Mouse (Mus musculus) liver, embryonic 12.5 days (tissue): ENCODE results near the gene Ifitm5. TPM values are rescaled to one million over a fixed set of nuclear protein-coding genes. Genes with fewer than 3 reads are reported as not detected.
"Not testable (repeated sequence)": the region's sequence is repeated elsewhere in the genome, so short reads cannot be mapped to it uniquely, and the experiment has no call there.

ENCODE experiments used
- ATAC-seq: fragments of 200-750 bp; cut with Nextera tagmentation; 2 replicates; pipeline ENCODE4 v1.8.0; 2017; ENCODE audit warnings: moderate number of reproducible peaks, mild to moderate bottlenecking, moderate library complexity
- H3K27ac ChIP-seq: fragments of 300-500 bp; sonication (generic); 2 replicates; pipeline ENCODE4 v1.5.1; 2016; ENCODE audit warnings: mild to moderate bottlenecking
- H3K27me3 ChIP-seq: fragments of 300-500 bp; sonication (generic); replicated peaks from 2 replicates; pipeline ENCODE4 v1.6.1; 2016; ENCODE audit warnings: mild to moderate bottlenecking, moderate library complexity
- H3K36me3 ChIP-seq: fragments of 300-500 bp; sonication (generic); 2 replicates; pipeline ENCODE4 v1.6.1; 2016; ENCODE audit warnings: mild to moderate bottlenecking, moderate library complexity
- H3K4me1 ChIP-seq: fragments of 300-500 bp; sonication (generic); 2 replicates; pipeline ENCODE4 v1.6.1; 2016
- H3K4me2 ChIP-seq: fragments of 300-500 bp; sonication (generic); 2 replicates; pipeline ENCODE4 v1.6.1; 2016; ENCODE audit warnings: mild to moderate bottlenecking, moderate library complexity
- H3K4me3 ChIP-seq: fragments of 300-500 bp; sonication (generic); 2 replicates; pipeline ENCODE4 v1.5.1; 2016; ENCODE audit warnings: mild to moderate bottlenecking, moderate library complexity
- H3K9ac ChIP-seq: fragments of 300-500 bp; sonication (generic); 2 replicates; pipeline ENCODE4 v1.6.1; 2016; ENCODE audit warnings: mild to moderate bottlenecking, moderate library complexity
- H3K9me3 ChIP-seq: fragments of 300-500 bp; sonication (generic); replicated peaks from 2 replicates; pipeline ENCODE4 v1.6.1; 2016; ENCODE audit warnings: mild to moderate bottlenecking, moderate library complexity
- WGBS: fragments of 180-500 bp; shearing (Covaris S2); methylation state at CpG from one replicate; pipeline ENCODE4 v1.1.7; 2016; ENCODE audit not compliant: insufficient replicate concordance; 5-methylcytosine and 5-hydroxymethylcytosine counted together
- polyA plus RNA-seq: library from polyadenylated mRNA; unstranded; fragments of >200 nt; fragmentation: Nextera tagmentation; extraction: Ambion mirVana; gene quantifications from 2 replicates; pipeline ENCODE4 v1.2.1, GENCODE M21; 2016

Ifitm5 gene
- polyA plus RNA-seq, 1 experiment from 2014 or later = 0.99 TPM

- H3K9ac ChIP-seq = no peak overlapping the region
- no peak overlapping the region for H3K27ac ChIP-seq
- no peak overlapping the region for H3K4me2 ChIP-seq
- no peak overlapping the region for H3K4me3 ChIP-seq
- no peaks in the 10 kb centered on the region for H3K9me3 ChIP-seq
- H3K36me3 ChIP-seq = no peaks in the 10 kb centered on the region
- H3K4me1 ChIP-seq = peaks cover 22% of the 10 kb centered on the region
- WGBS = 53% methylated on average over 3 of the region's 3 CpGs
- ATAC-seq = no peak
- H3K27me3 ChIP-seq = 0 out of 2 replicates have a peak, but pooled peaks cover 10% of the 10 kb centered on the region
These were observed 25.4 kb upstream of the Ifitm5 start for GRCm38 (mm10) chr7:140975465-140975864.

DNA sequence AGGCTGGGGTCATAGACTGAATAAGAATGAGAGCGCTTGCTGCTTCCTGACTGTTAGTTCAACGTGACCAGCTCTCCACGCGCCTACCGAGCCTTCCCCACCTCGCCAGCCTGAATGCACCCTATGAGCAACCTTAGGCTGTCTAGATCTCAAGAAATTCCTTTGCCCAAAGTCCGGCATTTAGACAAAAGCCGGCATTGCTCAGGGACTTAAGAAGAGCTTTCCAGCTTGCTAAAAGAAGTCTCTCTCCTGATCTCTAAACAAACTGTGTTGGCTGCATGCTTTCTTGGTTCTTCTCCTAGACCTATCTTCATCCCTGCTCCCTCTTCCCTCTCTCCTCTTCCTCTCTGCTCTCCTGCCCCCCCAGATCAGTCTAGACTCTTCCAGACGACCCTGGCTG, 24.8 kb upstream of the Ifitm5 start:
- no peak for ATAC-seq
- Histone ChIP-seq H3K4me1 (peaks cover 27% of the 10 kb centered on the region), H3K27ac (no peak overlapping the region)

DNA sequence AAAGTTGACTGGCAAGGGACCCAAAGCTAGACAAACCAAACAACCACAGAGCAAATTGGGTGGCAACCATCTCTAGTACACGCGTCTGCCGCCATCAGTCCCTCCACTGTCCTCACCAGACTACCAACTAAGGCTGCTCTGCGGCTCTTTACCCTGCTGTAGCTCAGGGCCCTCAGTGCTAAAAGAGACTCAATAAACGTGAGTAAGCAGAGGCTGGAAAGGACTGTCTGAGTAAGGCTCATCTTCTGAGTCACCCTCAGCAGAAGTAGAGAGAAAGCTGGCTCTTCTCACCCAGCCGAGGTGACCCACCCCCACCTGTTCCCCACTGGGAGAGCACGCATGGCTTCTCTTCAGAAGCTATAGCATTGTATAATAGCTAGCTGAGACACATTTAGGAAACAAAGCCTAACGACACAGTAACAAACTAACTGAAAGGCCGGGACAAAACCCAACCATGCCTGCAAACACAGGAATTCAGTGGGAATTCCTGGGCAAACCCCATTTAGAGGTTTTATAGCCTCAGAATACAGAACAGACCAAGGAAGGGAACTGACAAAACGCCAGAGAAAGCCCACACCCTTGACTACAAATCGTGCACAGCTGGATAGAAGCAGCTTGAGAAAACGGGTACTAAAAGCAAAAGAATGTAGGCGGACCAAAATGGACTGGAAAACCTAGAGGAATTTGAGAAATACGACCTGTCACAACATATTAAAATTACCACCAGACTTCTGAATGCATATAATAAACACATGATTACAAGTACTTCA, 23.5 kb upstream of the Ifitm5 start:
- no peak for ATAC-seq
- no peak overlapping the region for H3K4me2 ChIP-seq
- H3K4me1 ChIP-seq = peaks cover 41% of the 10 kb centered on the region
- H3K9me3 ChIP-seq = no peaks in the 10 kb centered on the region
- WGBS = 47% methylated on average over 14 of the region's 14 CpGs
- H3K9ac ChIP-seq = no peak overlapping the region
- H3K4me3 ChIP-seq = no peak overlapping the region
- H3K27me3 ChIP-seq = 0 out of 2 replicates have a peak, but pooled peaks cover 10% of the 10 kb centered on the region
- no peak overlapping the region for H3K27ac ChIP-seq
- H3K36me3 ChIP-seq = no peaks in the 10 kb centered on the region

More for the DNA sequence above, 24.8 kb upstream of the Ifitm5 start:
- Histone ChIP-seq H3K4me3 (no peak overlapping the region), H3K9ac (no peak overlapping the region), H3K27me3 (0 out of 2 replicates have a peak, but pooled peaks cover 10% of the 10 kb centered on the region), H3K36me3 (no peaks in the 10 kb centered on the region), H3K9me3 (no peaks in the 10 kb centered on the region), H3K4me2 (no peak overlapping the region)
- 26% methylated on average over 9 of the region's 9 CpGs for WGBS

DNA sequence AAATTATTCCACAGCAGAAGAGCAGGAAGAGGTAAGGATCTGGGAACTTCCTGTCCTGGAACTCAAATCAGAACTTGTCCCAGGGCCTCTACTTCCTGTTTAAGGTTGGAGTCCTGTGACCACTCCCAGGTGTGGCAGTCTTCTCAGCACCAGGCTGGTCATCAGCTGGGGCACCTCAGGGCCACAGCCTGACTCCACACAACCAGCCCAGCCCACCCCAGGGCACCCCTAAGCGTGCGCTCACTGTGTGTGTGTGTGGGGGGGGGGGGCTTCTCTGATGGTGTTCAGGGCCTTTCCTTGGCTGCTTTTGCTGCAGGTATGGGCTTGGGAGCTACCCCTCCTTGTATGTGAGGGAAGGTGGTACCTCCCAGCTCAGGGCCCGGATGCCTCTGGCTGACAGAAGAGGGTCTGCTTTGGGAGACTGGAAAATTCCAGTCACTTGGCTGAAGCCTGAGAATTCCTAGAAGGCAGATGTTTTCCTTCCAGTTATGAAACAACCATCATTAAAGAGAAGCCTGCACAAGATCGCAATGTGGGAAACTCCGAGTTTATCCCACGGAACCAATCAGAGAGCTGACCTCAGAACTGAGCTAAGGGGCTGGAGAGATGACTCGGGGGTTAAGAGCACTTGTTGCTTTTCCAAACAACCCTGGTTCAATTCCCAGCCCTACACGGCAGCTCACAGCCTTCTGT, 21.5 kb upstream of the Ifitm5 start:
- no peak for ATAC-seq
- H3K4me3 ChIP-seq = no peak overlapping the region
- WGBS = 72% methylated on average over 8 of the region's 8 CpGs
- H3K4me2 ChIP-seq = no peak overlapping the region
- no peaks in the 10 kb centered on the region for H3K9me3 ChIP-seq
- H3K9ac ChIP-seq = no peak overlapping the region
- H3K36me3 ChIP-seq = no peaks in the 10 kb centered on the region
- H3K4me1 ChIP-seq = peaks cover 49% of the 10 kb centered on the region
- 0 out of 2 replicates have a peak, but pooled peaks cover 10% of the 10 kb centered on the region for H3K27me3 ChIP-seq
- peak overlapping the region; percentile 6; the same call in 1 of the 2 replicates for H3K27ac ChIP-seq

DNA sequence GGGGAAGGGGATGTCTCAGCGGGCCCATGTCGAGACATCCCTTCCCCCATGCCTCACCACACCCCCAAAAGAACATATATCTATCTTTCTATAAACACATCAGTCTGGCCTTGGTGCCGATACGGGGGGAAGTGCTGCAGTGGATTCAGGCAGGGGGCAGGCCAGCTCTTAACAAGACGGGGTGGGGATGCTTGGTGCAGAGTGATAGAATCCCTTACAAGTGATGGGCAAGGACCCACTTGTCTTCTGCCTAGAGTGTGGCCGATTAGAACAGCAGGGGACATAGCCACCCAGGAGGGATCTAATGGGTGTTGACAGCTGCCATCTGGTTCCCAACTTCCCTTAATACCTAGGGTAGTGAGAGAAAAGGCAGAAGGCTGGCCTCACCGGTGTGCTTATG, 20.8 kb upstream of the Ifitm5 start:
- peaks cover 49% of the 10 kb centered on the region for H3K4me1 ChIP-seq
- 0 out of 2 replicates have a peak, but pooled peaks cover 10% of the 10 kb centered on the region for H3K27me3 ChIP-seq
- H3K4me2 ChIP-seq = no peak overlapping the region
- no peaks in the 10 kb centered on the region for H3K36me3 ChIP-seq
- 0 out of 2 replicates have a peak overlapping the region, but pooled peaks have one; percentile 6 for H3K27ac ChIP-seq
- no peak overlapping the region for H3K4me3 ChIP-seq
- ATAC-seq = no peak
- WGBS = 30% methylated on average over 7 of the region's 7 CpGs
- no peak overlapping the region for H3K9ac ChIP-seq
- H3K9me3 ChIP-seq = no peaks in the 10 kb centered on the region

DNA sequence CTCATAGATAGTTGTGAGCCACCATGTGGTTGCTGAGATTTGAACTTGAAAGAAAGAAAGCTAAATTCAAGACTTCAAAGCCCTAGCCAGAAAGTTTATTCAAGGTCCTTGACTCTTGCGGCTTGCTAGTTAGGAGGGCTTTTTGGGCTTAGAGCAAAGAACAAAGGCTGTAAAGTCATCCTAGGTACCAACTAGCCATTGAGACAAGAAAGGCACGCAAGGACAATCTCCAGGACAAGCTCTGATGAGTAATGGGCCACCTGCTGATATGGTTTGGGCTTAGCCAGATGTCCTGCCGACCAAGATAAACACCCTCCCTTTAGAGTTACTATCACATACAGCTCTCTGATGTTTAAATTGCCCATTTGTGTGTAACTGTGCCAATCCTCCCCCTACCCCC, 18.6 kb upstream of the Ifitm5 start:
- not testable (repeated sequence) for H3K27me3 ChIP-seq, H3K36me3 ChIP-seq, H3K9ac ChIP-seq, H3K4me2 ChIP-seq, H3K27ac ChIP-seq, H3K4me3 ChIP-seq, ATAC-seq, H3K9me3 ChIP-seq
- 19% methylated on average over 3 of the region's 3 CpGs for WGBS
- peaks cover 39% of the 10 kb centered on the region for H3K4me1 ChIP-seq

GRCm38 (mm10) chr7:140967862-140968591, 17.9 kb upstream of the Ifitm5 start:
- no peaks in the 10 kb centered on the region for H3K36me3 ChIP-seq
- no peaks in the 10 kb centered on the region for H3K9me3 ChIP-seq
- no peak overlapping the region for H3K4me3 ChIP-seq
- WGBS = 14% methylated on average over 14 of the region's 14 CpGs
- no peaks in the 10 kb centered on the region for H3K27me3 ChIP-seq
- H3K27ac ChIP-seq = no peak overlapping the region
- H3K9ac ChIP-seq = no peak overlapping the region
- no peak overlapping the region for H3K4me2 ChIP-seq
- 0 out of 2 replicates have a peak, but pooled peaks have one; percentile 11 for ATAC-seq
- H3K4me1 ChIP-seq = peaks cover 39% of the 10 kb centered on the region

DNA sequence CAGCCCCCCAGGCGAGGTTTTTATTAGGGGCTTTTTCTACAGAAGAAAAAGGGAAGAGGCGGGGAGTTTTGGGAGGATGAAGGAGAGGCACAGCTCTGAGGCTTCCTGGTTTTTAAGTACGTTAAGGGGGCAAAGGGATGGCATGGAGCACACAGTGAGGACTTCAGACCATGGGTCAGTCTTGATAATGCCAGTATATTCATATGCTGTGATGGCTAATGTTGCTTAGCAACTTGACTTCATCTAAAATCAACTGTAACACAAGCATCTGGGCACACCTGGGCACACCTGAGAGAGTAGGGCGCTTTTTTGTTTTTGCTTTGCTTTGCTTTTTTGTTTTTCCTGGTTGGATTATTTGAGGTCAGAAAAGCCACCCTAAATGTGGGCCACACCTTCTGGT, 16.8 kb upstream of the Ifitm5 start, which contains the start of gene Ifitm1:
TSS of gene Ifitm1 (plus strand) at position 301 of the 400 bp plus-strand sequence.
- no peaks in the 10 kb centered on the region for H3K9me3 ChIP-seq
- 66% methylated on average over 4 of the region's 4 CpGs for WGBS
- peaks cover 39% of the 10 kb centered on the region for H3K4me1 ChIP-seq
- ATAC-seq = no peak
- no peaks in the 10 kb centered on the region for H3K36me3 ChIP-seq
- H3K27ac ChIP-seq = no peak within 1 kb of the TSS
- H3K27me3 ChIP-seq = no peaks in the 10 kb centered on the region
- H3K4me2 ChIP-seq = no peak within 1 kb of the TSS
- H3K4me3 ChIP-seq = no peak within 1 kb of the TSS
- H3K9ac ChIP-seq = no peak within 1 kb of the TSS

- Histone ChIP-seq H3K36me3 (no peaks in the 10 kb centered on the region), H3K27ac (no peak overlapping the region), H3K9ac (no peak overlapping the region), H3K27me3 (no peaks in the 10 kb centered on the region), H3K4me3 (no peak overlapping the region), H3K4me2 (no peak overlapping the region), H3K9me3 (no peaks in the 10 kb centered on the region), H3K4me1 (peaks cover 10% of the 10 kb centered on the region)
- ATAC-seq = no peak
- 80% methylated on average over 2 of the region's 2 CpGs for WGBS
These were observed 12.6 kb upstream of the Ifitm5 start for GRCm38 (mm10) chr7:140962733-140963132.

GRCm38 (mm10) chr7:140961416-140961815, 11.3 kb upstream of the Ifitm5 start:
- Histone ChIP-seq H3K27me3 (no peaks in the 10 kb centered on the region), H3K4me1 (peaks cover 19% of the 10 kb centered on the region), H3K36me3 (no peaks in the 10 kb centered on the region), H3K4me2 (no peak overlapping the region), H3K27ac (no peak overlapping the region), H3K9ac (no peak overlapping the region), H3K4me3 (no peak overlapping the region), H3K9me3 (no peaks in the 10 kb centered on the region)
- WGBS = 63% methylated on average over 2 of the region's 2 CpGs
- no peak for ATAC-seq

DNA sequence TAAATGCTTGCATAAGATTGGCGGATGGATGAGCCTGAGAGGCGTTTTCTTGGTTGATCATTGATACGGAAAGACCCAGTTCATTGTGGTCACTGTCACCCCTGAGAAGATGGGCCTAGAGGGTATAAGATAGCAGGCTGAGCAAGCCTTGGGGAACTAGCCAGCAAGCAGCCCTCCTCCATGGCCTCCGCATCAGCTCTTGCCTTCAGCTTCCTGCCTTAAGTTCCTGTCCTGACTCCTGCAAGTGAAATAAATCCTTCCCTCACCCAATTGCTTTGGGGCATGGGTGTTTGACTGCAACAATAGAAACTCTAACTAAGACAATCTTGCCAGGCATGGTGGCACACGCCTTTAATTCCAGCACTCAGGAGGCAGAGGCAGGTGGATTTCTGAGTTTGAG, 9.9 kb upstream of the Ifitm5 start:
- no peaks in the 10 kb centered on the region for H3K27me3 ChIP-seq
- no peak overlapping the region for H3K27ac ChIP-seq
- 47% methylated on average over 5 of the region's 5 CpGs for WGBS
- no peaks in the 10 kb centered on the region for H3K9me3 ChIP-seq
- no peak overlapping the region for H3K9ac ChIP-seq
- H3K36me3 ChIP-seq = no peaks in the 10 kb centered on the region
- H3K4me3 ChIP-seq = no peak overlapping the region
- ATAC-seq = no peak
- H3K4me1 ChIP-seq = peaks cover 31% of the 10 kb centered on the region
- no peak overlapping the region for H3K4me2 ChIP-seq
